Mouse (Mus musculus) brain, embryonic 14.5 days (tissue): Measurements from ENCODE around the gene Lgi1. TPM values are rescaled to one million over a fixed set of nuclear protein-coding genes. Genes with fewer than 3 reads are reported as not detected.

ENCODE experiments used
- DNase-seq: peaks from one replicate; pipeline ENCODE4 v3.0.0-alpha.2; 2011; ENCODE audit warnings: low read depth
- CTCF ChIP-seq: fragments of 200-500 bp; IDR thresholded peaks from 2 replicates; pipeline ENCODE4 v1.5.1; 2012; ENCODE audit warnings: inconsistent platforms, mild to moderate bottlenecking, moderate library complexity, borderline replicate concordance; ENCODE audit not compliant: insufficient read depth, insufficient read length; ENCODE audit errors: extremely low read depth
- POLR2A ChIP-seq: fragments of 200-500 bp; IDR thresholded peaks from 2 replicates; pipeline ENCODE4 v1.6.1; 2012; ENCODE audit warnings: mild to moderate bottlenecking, inconsistent platforms, borderline replicate concordance; ENCODE audit not compliant: poor library complexity, insufficient read depth, insufficient read length, severe bottlenecking; ENCODE audit errors: extremely low read depth
- polyA plus RNA-seq: library from polyadenylated mRNA; depleted of rRNA; stranded (reverse); fragments of >200 nt; gene quantifications from 2 replicates; pipeline ENCODE4 v1.2.3, GENCODE M21; 2012

The Lgi1 gene
- polyA plus RNA-seq, 1 experiment = 11.4 TPM

DNA sequence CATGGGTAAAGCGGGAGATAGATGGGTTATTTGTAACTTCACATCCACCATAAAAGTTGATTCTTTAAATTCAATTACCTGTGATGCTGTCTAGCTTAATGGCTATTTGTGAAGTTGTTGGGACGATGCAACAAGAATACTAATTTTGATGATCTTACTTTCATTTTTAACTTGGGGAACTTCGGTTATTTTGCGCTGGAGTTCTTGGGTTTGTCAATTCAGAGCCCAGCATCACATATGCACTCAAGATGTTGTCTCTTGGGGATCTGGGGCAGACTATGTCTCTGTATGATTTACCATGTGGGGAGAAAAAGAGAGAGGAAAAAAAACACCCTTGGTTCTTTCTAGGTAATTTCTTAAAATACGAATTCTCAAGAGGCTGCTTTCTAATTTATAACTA is 1.4 kb downstream of the Lgi1 start:
- DNase-seq = no peak
- TF ChIP-seq POLR2A (no peak), CTCF (no peak)

- no peak for DNase-seq
- no peak for TF ChIP-seq POLR2A
- no peak for TF ChIP-seq CTCF
Measured at GRCm38 (mm10) chr19:38267469-38267868, 3.1 kb downstream of the Lgi1 start.

DNA sequence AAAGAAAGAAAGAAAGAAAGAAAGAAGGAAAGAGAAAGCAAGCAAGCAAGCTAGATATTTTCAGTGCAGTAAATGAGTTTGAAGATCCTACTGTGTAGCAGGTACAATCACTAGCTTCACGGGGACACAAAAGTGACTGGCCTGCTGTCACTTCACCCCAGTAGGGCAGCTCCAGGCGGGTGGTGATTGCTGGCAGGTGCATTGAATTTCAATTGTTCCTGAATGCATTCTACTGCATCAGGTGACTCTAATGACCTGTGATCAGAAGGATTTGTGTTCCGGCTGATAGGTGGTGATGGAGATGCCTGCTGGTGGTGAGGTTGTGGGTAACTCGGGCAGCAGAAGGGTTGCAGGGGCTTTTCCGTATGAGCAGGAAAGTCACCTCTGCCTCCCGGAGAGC is 6.7 kb downstream of the Lgi1 start:
- no peak for TF ChIP-seq CTCF
- TF ChIP-seq POLR2A = no peak
- no peak for DNase-seq

DNA sequence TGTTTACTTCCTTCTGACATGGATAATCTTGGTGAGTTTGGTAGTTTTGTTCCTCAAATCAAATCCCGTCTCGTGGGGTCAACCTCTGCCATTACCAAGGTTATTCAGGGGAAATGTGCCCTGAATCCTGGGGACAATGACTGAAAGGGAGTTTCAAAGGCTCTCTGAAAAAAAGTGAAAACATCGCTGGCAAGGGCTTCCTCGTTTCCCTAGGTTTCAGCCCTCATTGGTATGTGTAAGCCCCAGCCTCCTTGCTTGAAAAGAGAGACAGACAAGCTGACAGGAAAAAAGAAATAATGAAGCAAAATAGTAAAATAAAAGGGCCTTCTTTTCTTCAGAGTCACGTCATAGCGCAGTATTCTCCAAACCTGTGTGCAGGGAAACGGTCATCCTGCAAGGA is 9.5 kb downstream of the Lgi1 start:
- peak; percentile 24 for DNase-seq
- no peak for TF ChIP-seq POLR2A
- no peak for TF ChIP-seq CTCF

DNA sequence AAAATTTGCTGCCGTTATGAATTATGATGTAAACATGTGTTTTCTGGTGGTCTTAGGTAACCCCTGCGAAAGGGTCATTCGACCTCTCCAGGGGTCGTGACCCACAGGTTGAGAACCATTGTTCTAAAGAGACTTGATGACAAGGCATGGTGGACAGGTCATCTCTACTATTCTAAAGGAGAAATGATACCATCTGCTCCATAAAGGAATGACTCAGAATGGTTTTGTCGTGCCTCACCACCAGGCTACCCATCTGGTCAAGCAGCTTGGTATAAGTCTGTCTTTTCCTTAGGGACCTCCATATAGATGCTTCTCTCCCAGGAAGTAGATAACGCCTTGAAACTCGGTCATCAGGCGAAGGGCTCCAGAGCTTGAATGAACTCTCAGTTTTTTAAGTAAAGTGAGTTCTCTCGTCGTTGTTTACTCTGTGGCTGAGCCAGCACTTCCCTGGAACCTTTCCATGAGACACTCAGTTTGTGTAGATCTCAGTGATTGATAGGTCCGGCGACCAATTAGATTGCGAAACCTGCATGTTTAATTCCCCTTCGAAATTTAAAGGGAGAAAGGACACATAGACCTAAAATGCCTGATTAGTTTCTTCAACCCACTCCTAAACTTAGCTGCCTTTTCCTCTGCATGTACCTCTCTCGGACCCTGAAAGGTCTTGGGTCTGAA is 10.5 kb downstream of the Lgi1 start:
- DNase-seq = peak; percentile 44

GRCm38 (mm10) chr19:38276226-38276625 is 11.9 kb downstream of the Lgi1 start:
- DNase-seq = no peak
- TF ChIP-seq CTCF = no peak
- no peak for TF ChIP-seq POLR2A

More for the DNA sequence above, 10.5 kb downstream of the Lgi1 start:
- TF ChIP-seq CTCF = no peak
- TF ChIP-seq POLR2A = no peak

- TF ChIP-seq CTCF (no peak), POLR2A (no peak)
- no peak for DNase-seq
Measured at GRCm38 (mm10) chr19:38280242-38280641, 15.9 kb downstream of the Lgi1 start.

DNA sequence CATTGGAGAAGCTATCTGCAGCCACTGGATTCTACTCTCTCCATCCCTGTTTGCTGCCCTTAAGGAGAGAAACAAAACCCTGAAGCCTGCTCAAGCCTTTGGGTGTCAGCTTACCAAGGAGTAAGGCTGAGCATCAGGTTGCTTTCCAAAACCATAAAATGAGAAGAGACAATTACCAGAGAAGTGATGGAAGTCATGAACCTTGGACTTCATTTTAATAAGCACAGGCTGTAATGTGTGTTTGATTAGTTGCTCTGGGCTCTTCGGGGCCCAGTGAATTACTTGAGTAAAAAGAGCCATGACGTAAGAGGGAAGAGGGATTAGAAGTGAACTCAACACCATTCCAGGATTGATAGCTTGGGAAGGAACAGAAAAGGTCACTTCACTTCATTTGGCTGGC is 18.1 kb downstream of the Lgi1 start:
- DNase-seq = no peak
- no peak for TF ChIP-seq CTCF
- TF ChIP-seq POLR2A = no peak

DNA sequence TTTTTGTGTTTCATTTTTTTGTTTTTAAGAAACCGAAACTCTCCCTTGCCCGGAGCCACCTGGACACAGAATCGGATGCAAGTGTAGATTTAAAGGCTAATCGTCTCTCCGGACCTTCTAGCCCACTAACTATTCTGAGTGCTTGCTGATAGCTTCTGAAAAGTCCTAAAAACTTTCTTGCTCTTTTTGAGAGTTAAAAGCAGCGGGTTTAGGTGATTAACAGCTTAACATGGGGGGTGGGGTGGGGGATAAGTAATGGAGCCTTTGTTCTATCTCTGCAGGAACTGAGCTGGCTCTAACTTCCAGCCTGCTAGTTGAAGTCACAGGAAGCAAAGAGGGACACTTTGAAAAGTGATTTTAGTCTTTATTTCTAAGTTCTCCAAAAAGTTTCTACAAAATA is 24.2 kb downstream of the Lgi1 start:
- TF ChIP-seq POLR2A (no peak), CTCF (no peak)

DNA sequence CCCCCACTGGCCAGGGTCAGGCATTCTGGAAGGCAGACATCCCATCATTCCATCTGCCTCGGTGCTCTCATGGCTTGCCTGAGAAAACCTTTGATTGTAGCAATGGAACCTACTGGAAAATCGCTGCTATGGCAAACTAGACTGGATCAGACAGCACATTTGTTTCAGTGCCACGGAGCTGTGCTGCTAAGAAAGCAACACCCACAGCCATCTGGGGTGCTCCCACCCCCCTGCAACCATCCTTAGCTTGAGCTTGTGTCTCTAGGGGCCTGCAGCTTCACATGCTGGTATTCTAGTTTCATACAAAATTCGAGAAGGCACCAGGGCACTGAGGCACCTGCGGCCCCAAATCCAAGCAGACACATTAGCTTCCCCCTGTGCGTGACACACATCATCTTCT is 27.1 kb downstream of the Lgi1 start:
- no peak for DNase-seq
- TF ChIP-seq CTCF = no peak
- no peak for TF ChIP-seq POLR2A

More for the DNA sequence above, 24.2 kb downstream of the Lgi1 start:
- no peak for DNase-seq

DNA sequence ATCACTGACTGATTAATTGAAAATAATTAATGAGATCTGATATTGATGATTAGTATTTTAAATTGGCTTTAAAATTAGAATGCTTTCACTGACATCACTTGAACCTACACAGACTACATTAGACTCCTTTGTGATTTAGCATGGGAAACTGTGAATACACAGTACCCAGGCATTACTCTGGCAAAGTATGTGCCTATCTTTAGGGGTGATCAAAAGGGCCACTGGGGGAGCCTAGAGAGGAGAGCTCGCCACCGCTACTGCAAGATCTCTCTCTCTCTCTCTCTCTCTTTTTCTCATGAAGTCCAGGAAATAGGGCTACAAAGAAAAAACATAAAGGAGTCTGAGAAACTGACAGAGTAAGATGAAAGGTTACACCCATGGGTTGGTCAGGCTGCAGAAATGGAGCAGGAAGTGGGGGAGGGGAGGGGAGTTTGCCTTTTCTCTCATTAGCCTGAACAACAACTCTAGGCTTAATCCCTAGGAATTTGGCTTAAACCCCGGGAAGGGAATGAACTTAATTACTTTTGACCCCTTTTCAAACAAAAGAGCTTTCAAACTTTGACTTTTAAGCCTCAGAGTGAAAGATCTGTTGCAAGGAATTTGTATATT is 33.8 kb downstream of the Lgi1 start:
- TF ChIP-seq POLR2A (no peak), CTCF (no peak)

GRCm38 (mm10) chr19:38308116-38308515 is 43.8 kb downstream of the Lgi1 start:
- TF ChIP-seq POLR2A (no peak), CTCF (no peak)
- no peak for DNase-seq

More for the DNA sequence above, 33.8 kb downstream of the Lgi1 start:
- DNase-seq = peak; percentile 55
